Mouse (Mus musculus): ENCODE results near the gene Nsun7. TPM values are rescaled to one million over a fixed set of nuclear protein-coding genes. Genes with fewer than 3 reads are reported as not detected.

Nsun7 gene
- total and polyA plus RNA-seq, 2 experiments from 2014 or later: 0.07 TPM; not detected in 1

- H3K9me3 ChIP-seq (replicated peaks; ENCODE audit: control insufficient read depth, low read length): no peaks in the 10 kb centered on the region
- no peak for TF ChIP-seq CTCF (IDR thresholded peaks at IDR 0.05; ENCODE audit: low read depth)
- TF ChIP-seq EP300 (IDR thresholded peaks at IDR 0.05; ENCODE audit: low read depth): no peak
- no peak for ATAC-seq (ENCODE audit: insufficient read depth, low read depth)
- no peaks in the 10 kb centered on the region for H3K4me1 ChIP-seq (ENCODE audit: control insufficient read depth, insufficient read depth)
- DNase-seq (ENCODE audit: low spot score): no peak
- no peak overlapping the region for H3K4me3 ChIP-seq (ENCODE audit: low read depth, low read length)
- no peak overlapping the region for H3K4me2 ChIP-seq (ENCODE audit: low read depth, low read length)
- WGBS: 80% methylated on average over 2 of the region's 2 CpGs
- no peak overlapping the region for H3K9ac ChIP-seq (replicated peaks; ENCODE audit: low read depth, low read length)
- no peaks in the 10 kb centered on the region for H3K36me3 ChIP-seq (replicated peaks; ENCODE audit: control insufficient read depth, insufficient read depth, low read length)
- 0 out of 2 replicates have a peak, but pooled peaks cover 3% of the 10 kb centered on the region for H3K27me3 ChIP-seq (ENCODE audit: control insufficient read depth, insufficient read depth, low read length)
- no peak overlapping the region for H3K27ac ChIP-seq (ENCODE audit: low read depth)
Observed at GRCm38 (mm10) chr5:66262475-66262874, 2.8 kb downstream of the Nsun7 start.

DNA sequence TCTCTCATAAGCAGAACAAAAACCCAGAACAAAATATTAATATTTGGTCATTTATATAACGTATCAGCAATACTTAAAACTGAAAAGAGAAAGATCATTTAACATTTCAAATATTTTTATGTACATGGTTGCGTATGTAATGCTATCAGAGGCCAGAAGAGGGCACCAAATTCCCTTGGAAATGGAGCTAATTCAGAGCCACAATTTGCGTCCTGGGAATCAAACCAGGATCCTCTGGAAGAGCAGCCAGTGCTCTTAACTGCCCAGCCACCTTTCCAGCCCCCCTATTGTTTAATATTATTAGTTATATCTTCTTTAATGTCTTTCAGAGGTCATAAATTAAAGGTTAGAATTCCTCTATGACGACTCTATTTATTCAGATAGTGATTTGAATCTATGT is 3.7 kb downstream of the Nsun7 start:
- no peaks in the 10 kb centered on the region for H3K9me3 ChIP-seq (replicated peaks; ENCODE audit: control insufficient read depth, low read length)
- 0 out of 2 replicates have a peak, but pooled peaks cover 3% of the 10 kb centered on the region for H3K27me3 ChIP-seq (ENCODE audit: control insufficient read depth, insufficient read depth, low read length)
- H3K4me2 ChIP-seq (ENCODE audit: low read depth, low read length): no peak overlapping the region
- 41% methylated on average over 4 of the region's 4 CpGs for WGBS
- no peak overlapping the region for H3K27ac ChIP-seq (ENCODE audit: low read depth)
- H3K4me3 ChIP-seq (ENCODE audit: low read depth, low read length): no peak overlapping the region
- no peaks in the 10 kb centered on the region for H3K4me1 ChIP-seq (ENCODE audit: control insufficient read depth, insufficient read depth)
- H3K36me3 ChIP-seq (replicated peaks; ENCODE audit: control insufficient read depth, insufficient read depth, low read length): no peaks in the 10 kb centered on the region
- TF ChIP-seq EP300 (IDR thresholded peaks at IDR 0.05; ENCODE audit: low read depth) (no peak), CTCF (IDR thresholded peaks at IDR 0.05; ENCODE audit: low read depth) (peak; percentile 63)
- no peak overlapping the region for H3K9ac ChIP-seq (replicated peaks; ENCODE audit: low read depth, low read length)
- no peak for ATAC-seq (ENCODE audit: insufficient read depth, low read depth)
- DNase-seq (ENCODE audit: low spot score): peak; percentile 19

GRCm38 (mm10) chr5:66269616-66270015 is 9.9 kb downstream of the Nsun7 start:
- Histone ChIP-seq H3K27ac (ENCODE audit: low read depth) (no peak overlapping the region), H3K4me1 (ENCODE audit: control insufficient read depth, insufficient read depth) (no peaks in the 10 kb centered on the region), H3K9ac (replicated peaks; ENCODE audit: low read depth, low read length) (no peak overlapping the region), H3K9me3 (replicated peaks; ENCODE audit: control insufficient read depth, low read length) (no peaks in the 10 kb centered on the region), H3K36me3 (replicated peaks; ENCODE audit: control insufficient read depth, insufficient read depth, low read length) (no peaks in the 10 kb centered on the region), H3K4me2 (ENCODE audit: low read depth, low read length) (no peak overlapping the region), H3K27me3 (ENCODE audit: control insufficient read depth, insufficient read depth, low read length) (no peaks in the 10 kb centered on the region), H3K4me3 (ENCODE audit: low read depth, low read length) (no peak overlapping the region)
- peak; percentile 58 for DNase-seq (ENCODE audit: low spot score)
- TF ChIP-seq EP300 (IDR thresholded peaks at IDR 0.05; ENCODE audit: low read depth) (no peak), CTCF (IDR thresholded peaks at IDR 0.05; ENCODE audit: low read depth) (no peak)
- WGBS: 58% methylated on average over 7 of the region's 7 CpGs
- ATAC-seq (ENCODE audit: insufficient read depth, low read depth): no peak

GRCm38 (mm10) chr5:66271141-66271540 is 11.4 kb downstream of the Nsun7 start:
- Histone ChIP-seq H3K4me1 (ENCODE audit: control insufficient read depth, insufficient read depth) (no peaks in the 10 kb centered on the region), H3K4me2 (ENCODE audit: low read depth, low read length) (no peak overlapping the region), H3K9ac (replicated peaks; ENCODE audit: low read depth, low read length) (no peak overlapping the region), H3K27ac (ENCODE audit: low read depth) (no peak overlapping the region), H3K27me3 (ENCODE audit: control insufficient read depth, insufficient read depth, low read length) (no peaks in the 10 kb centered on the region), H3K36me3 (replicated peaks; ENCODE audit: control insufficient read depth, insufficient read depth, low read length) (no peaks in the 10 kb centered on the region), H3K4me3 (ENCODE audit: low read depth, low read length) (no peak overlapping the region), H3K9me3 (replicated peaks; ENCODE audit: control insufficient read depth, low read length) (no peaks in the 10 kb centered on the region)
- 86% methylated on average over 2 of the region's 2 CpGs for WGBS
- ATAC-seq (ENCODE audit: insufficient read depth, low read depth): no peak
- DNase-seq (ENCODE audit: low spot score): no peak
- no peak for TF ChIP-seq CTCF (IDR thresholded peaks at IDR 0.05; ENCODE audit: low read depth)

- 61% methylated on average over 3 of the region's 3 CpGs for WGBS
- Histone ChIP-seq H3K27me3 (ENCODE audit: control insufficient read depth, insufficient read depth, low read length) (no peaks in the 10 kb centered on the region), H3K4me1 (ENCODE audit: control insufficient read depth, insufficient read depth) (no peaks in the 10 kb centered on the region), H3K36me3 (replicated peaks; ENCODE audit: control insufficient read depth, insufficient read depth, low read length) (no peaks in the 10 kb centered on the region), H3K4me3 (ENCODE audit: low read depth, low read length) (no peak overlapping the region), H3K4me2 (ENCODE audit: low read depth, low read length) (no peak overlapping the region), H3K9ac (replicated peaks; ENCODE audit: low read depth, low read length) (no peak overlapping the region), H3K27ac (ENCODE audit: low read depth) (no peak overlapping the region), H3K9me3 (replicated peaks; ENCODE audit: control insufficient read depth, low read length) (no peaks in the 10 kb centered on the region)
- TF ChIP-seq EP300 (IDR thresholded peaks at IDR 0.05; ENCODE audit: low read depth) (no peak), CTCF (IDR thresholded peaks at IDR 0.05; ENCODE audit: low read depth) (peak; percentile 15; the same call in 1 of the 2 replicates)
- DNase-seq (ENCODE audit: low spot score) (no peak), ATAC-seq (ENCODE audit: insufficient read depth, low read depth) (no peak)
Observed at GRCm38 (mm10) chr5:66274417-66274816, 14.7 kb downstream of the Nsun7 start.

DNA sequence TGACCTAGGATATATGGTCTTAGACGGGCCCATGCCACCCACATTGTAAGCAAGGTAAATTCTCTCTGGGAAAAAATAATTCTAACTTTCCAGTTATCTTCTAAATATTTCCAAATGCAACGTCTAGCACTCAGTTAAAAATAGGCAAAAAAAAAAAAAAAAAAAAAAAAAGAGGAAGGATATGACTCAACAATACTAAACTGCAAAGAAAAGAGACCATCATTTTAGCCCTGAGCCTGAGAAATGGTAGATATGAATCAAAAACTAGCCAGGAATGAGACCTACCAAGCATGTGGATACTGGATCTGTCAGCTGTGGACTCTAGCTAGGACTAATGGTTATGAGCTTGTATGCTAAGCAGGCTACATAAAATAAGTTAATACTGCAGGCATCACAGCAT is 20.0 kb downstream of the Nsun7 start:
- no peak overlapping the region for H3K9ac ChIP-seq (replicated peaks; ENCODE audit: low read depth, low read length)
- no peaks in the 10 kb centered on the region for H3K4me1 ChIP-seq (ENCODE audit: control insufficient read depth, insufficient read depth)
- DNase-seq (ENCODE audit: low spot score) (no peak), ATAC-seq (ENCODE audit: insufficient read depth, low read depth) (no peak)
- TF ChIP-seq CTCF (IDR thresholded peaks at IDR 0.05; ENCODE audit: low read depth) (no peak), EP300 (IDR thresholded peaks at IDR 0.05; ENCODE audit: low read depth) (no peak)
- H3K4me2 ChIP-seq (ENCODE audit: low read depth, low read length): no peak overlapping the region
- H3K27ac ChIP-seq (ENCODE audit: low read depth): no peak overlapping the region
- WGBS: 56% methylated on average over 2 of the region's 2 CpGs
- H3K27me3 ChIP-seq (ENCODE audit: control insufficient read depth, insufficient read depth, low read length): no peaks in the 10 kb centered on the region
- H3K36me3 ChIP-seq (replicated peaks; ENCODE audit: control insufficient read depth, insufficient read depth, low read length): no peaks in the 10 kb centered on the region
- H3K9me3 ChIP-seq (replicated peaks; ENCODE audit: control insufficient read depth, low read length): no peaks in the 10 kb centered on the region
- H3K4me3 ChIP-seq (ENCODE audit: low read depth, low read length): no peak overlapping the region
